9 mouse cellular contexts compared by ENCODE assay signal in the genomic region with DNA sequence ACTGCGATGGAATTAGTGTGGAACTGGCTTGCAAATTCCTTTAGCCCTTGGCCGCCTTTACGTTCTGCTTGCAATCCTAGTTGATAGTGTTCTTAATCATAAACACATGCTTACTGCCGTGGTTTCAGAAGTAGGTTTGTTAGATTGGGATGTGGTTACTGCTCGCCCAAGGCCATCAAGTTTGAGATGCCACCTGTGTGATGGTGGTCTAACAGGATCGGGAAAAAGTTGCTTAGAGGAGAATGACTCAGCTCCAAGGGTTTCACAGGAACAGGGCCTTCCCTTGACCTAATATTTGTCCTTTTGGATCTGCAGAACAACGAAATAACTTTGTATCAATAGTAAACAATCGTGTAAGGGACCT. TPM values are rescaled to one million over a fixed set of nuclear protein-coding genes. Genes with fewer than 3 reads are reported as not detected.
A peak's percentile ranks its signal among the peaks of the same experiment; 100 is the strongest.
DNase-seq lines count a peak whose midpoint lies in the region; ATAC-seq and TF ChIP-seq lines count a peak whose summit lies in the region.
"Had no signal": no experiment of that assay in that cellular context is flagged by ENCODE, and none has a peak within 500 bp of the region (broad histone marks: within the 10 kb centered on the region; RNA-seq: fewer than 3 reads in every experiment).

No protein-coding gene starts in this region.

- intact Hi-C loops in heart, postnatal 36 days (cut with DNase I): loop anchor here (2.0 to 10.0 kb wide), 2 partner anchors 17 to 625 kb away; a partner anchor contains a TSS

- 20% methylated on average over 8 of the region's 8 CpGs for WGBS in heart, embryonic 15.5 days
- 24% methylated on average over 8 of the region's 8 CpGs for WGBS in hindbrain, embryonic 11.5 days
- 25% methylated on average over 8 of the region's 8 CpGs for WGBS in midbrain, embryonic 11.5 days

- H3K27ac ChIP-seq in heart, embryonic 15.5 days: peak overlapping the region; percentile 79
- H3K27ac ChIP-seq in hindbrain, embryonic 11.5 days (ENCODE audit: low read depth, low read length): no peak overlapping the region
- H3K27ac ChIP-seq in midbrain, embryonic 11.5 days (ENCODE audit: low read depth, low read length): no peak overlapping the region

- ATAC-seq in heart, embryonic 15.5 days (replicated peaks; ENCODE audit: insufficient number of reproducible peaks, insufficient read depth, low FRiP score, low read depth): no peak
- no peak for ATAC-seq in G1E (ENCODE audit: extremely low read depth, insufficient number of reproducible peaks, low FRiP score, poor library complexity, severe bottlenecking)
- no peak for ATAC-seq in hindbrain, embryonic 11.5 days (ENCODE audit: low FRiP score)
- ATAC-seq in midbrain, embryonic 11.5 days (ENCODE audit: low FRiP score): no peak

- H3K9me3 ChIP-seq in heart, embryonic 15.5 days (replicated peaks): no peaks in the 10 kb centered on the region
- H3K9me3 ChIP-seq in G1E (replicated peaks): no peaks in the 10 kb centered on the region
- no peaks in the 10 kb centered on the region for H3K9me3 ChIP-seq in hindbrain, embryonic 11.5 days (ENCODE audit: control insufficient read depth, low read length)
- H3K9me3 ChIP-seq in midbrain, embryonic 11.5 days (ENCODE audit: control insufficient read depth, low read length): no peaks in the 10 kb centered on the region

- H3K27me3 ChIP-seq in heart, embryonic 15.5 days: no peaks in the 10 kb centered on the region
- H3K27me3 ChIP-seq in G1E (ENCODE audit: insufficient read depth, low read length): no peaks in the 10 kb centered on the region
- no peaks in the 10 kb centered on the region for H3K27me3 ChIP-seq in hindbrain, embryonic 11.5 days (ENCODE audit: control insufficient read depth, insufficient read depth, low read length)
- H3K27me3 ChIP-seq in midbrain, embryonic 11.5 days (ENCODE audit: control insufficient read depth, insufficient read depth, low read length): no peaks in the 10 kb centered on the region; the same call in 1 of the 2 replicates

- H3K4me3 ChIP-seq in heart, embryonic 15.5 days: peak overlapping the region; percentile 59
- H3K4me3 ChIP-seq in G1E (ENCODE audit: low read depth, low read length): peak overlapping the region; percentile 68; the same call in 1 of the 2 replicates
- peak overlapping the region; percentile 45 for H3K4me3 ChIP-seq in hindbrain, embryonic 11.5 days (ENCODE audit: low read depth, low read length)
- peak overlapping the region; percentile 58 for H3K4me3 ChIP-seq in midbrain, embryonic 11.5 days (ENCODE audit: low read depth, low read length)

- H3K4me1 ChIP-seq in heart, embryonic 15.5 days (replicated peaks): peaks cover 36% of the 10 kb centered on the region
- peaks cover 30% of the 10 kb centered on the region for H3K4me1 ChIP-seq in G1E (ENCODE audit: insufficient read depth, low read depth, low read length)
- H3K4me1 ChIP-seq in hindbrain, embryonic 11.5 days (replicated peaks; ENCODE audit: control insufficient read depth, insufficient read depth, low read length): no peaks in the 10 kb centered on the region
- peaks cover 7% of the 10 kb centered on the region; the same call in 1 of the 2 replicates for H3K4me1 ChIP-seq in midbrain, embryonic 11.5 days (ENCODE audit: control insufficient read depth, insufficient read depth, low read length)

- H3K9ac ChIP-seq in heart, embryonic 15.5 days: peak overlapping the region; percentile 61
- H3K9ac ChIP-seq in hindbrain, embryonic 11.5 days (ENCODE audit: low read depth, low read length): no peak overlapping the region
- H3K9ac ChIP-seq in midbrain, embryonic 11.5 days (ENCODE audit: low read length): peak overlapping the region; percentile 71

- peak overlapping the region; percentile 77 for H3K4me2 ChIP-seq in heart, embryonic 15.5 days
- H3K4me2 ChIP-seq in hindbrain, embryonic 11.5 days (replicated peaks; ENCODE audit: low read depth, low read length): peak overlapping the region; percentile 63
- peak overlapping the region; percentile 91 for H3K4me2 ChIP-seq in midbrain, embryonic 11.5 days

- no peak for DNase-seq in heart, postnatal 36 days
- no peak for DNase-seq in G1E (ENCODE audit: low spot score)
- no peak for DNase-seq in hindbrain, embryonic 11.5 days (ENCODE audit: low spot score)
- DNase-seq in midbrain, embryonic 11.5 days (ENCODE audit: low spot score, missing footprints): no peak
- no peak for DNase-seq in left cerebral cortex, adult 18-20 months (ENCODE audit: low spot score in 2 of 2)
- no peak for DNase-seq in embryo, embryonic 10 days (ENCODE audit: low spot score)
- DNase-seq in gastrocnemius, adult 18-20 months (ENCODE audit: low spot score): no peak

- H3K36me3 ChIP-seq in heart, embryonic 15.5 days: peaks cover 20% of the 10 kb centered on the region
- peaks cover 18% of the 10 kb centered on the region for H3K36me3 ChIP-seq in G1E (replicated peaks)
- H3K36me3 ChIP-seq in hindbrain, embryonic 11.5 days (ENCODE audit: control insufficient read depth, insufficient read depth, low read length): no peaks in the 10 kb centered on the region
- no peaks in the 10 kb centered on the region for H3K36me3 ChIP-seq in midbrain, embryonic 11.5 days (ENCODE audit: control insufficient read depth, insufficient read depth, low read length)

- no peak for TF ChIP-seq CTCF in G1E (IDR thresholded peaks at IDR 0.05; ENCODE audit: low read depth, low read length)

RNA-seq across cellular contexts. Expression of a gene that starts 5.7 kb away (rescaled TPM):
- polyA plus RNA-seq in heart, embryonic 15.5 days (2015; fragmentation: Nextera tagmentation; extraction: Ambion mirVana): 96.0 and 106 TPM in 2 replicates
- total RNA-seq in heart, postnatal 36 days (2021): 10 to 100 TPM; 52.2 to 59.7 TPM
- total RNA-seq in G1E (2014; fragmentation: Nextera tagmentation): 46.6 and 56.5 TPM in 2 replicates
- total RNA-seq in G1E (2017): 21.5 and 22.9 TPM in 2 replicates
- polyA plus RNA-seq in G1E (2012): 5.1 and 8.2 TPM in 2 replicates
- polyA plus RNA-seq in hindbrain, embryonic 11.5 days (2014; fragmentation: Nextera tagmentation; extraction: Ambion mirVana): 44.0 and 47.2 TPM in 2 replicates
- polyA plus RNA-seq in midbrain, embryonic 11.5 days (2014; fragmentation: Nextera tagmentation; extraction: Ambion mirVana): 38.3 and 38.4 TPM in 2 replicates
- 10 to 100 TPM; 42.8 to 46.2 TPM for total RNA-seq in left cerebral cortex, adult 18-20 months (2021)
- total RNA-seq in gastrocnemius, adult 18-20 months (2021): 10 to 100 TPM; 19.4 to 19.5 TPM

RNA-seq across cellular contexts. Expression of a gene that starts 5.8 kb away (rescaled TPM):
- 355 and 362 TPM in 2 replicates for polyA plus RNA-seq in heart, embryonic 15.5 days (2015; fragmentation: Nextera tagmentation; extraction: Ambion mirVana)
- 100 to 1,000 TPM in 1 of 2 experiments, 10 to 100 TPM in 1; 96.6 to 101 TPM for total RNA-seq in heart, postnatal 36 days (2021)
- 223 and 226 TPM in 2 replicates for total RNA-seq in G1E (2014; fragmentation: Nextera tagmentation)
- 112 and 115 TPM in 2 replicates for total RNA-seq in G1E (2017)
- 16.6 and 17.0 TPM in 2 replicates for polyA plus RNA-seq in G1E (2012)
- 270 and 300 TPM in 2 replicates for polyA plus RNA-seq in hindbrain, embryonic 11.5 days (2014; fragmentation: Nextera tagmentation; extraction: Ambion mirVana)
- polyA plus RNA-seq in midbrain, embryonic 11.5 days (2014; fragmentation: Nextera tagmentation; extraction: Ambion mirVana): 229 and 237 TPM in 2 replicates
- 100 to 1,000 TPM; 115 to 120 TPM for total RNA-seq in left cerebral cortex, adult 18-20 months (2021)
- total RNA-seq in gastrocnemius, adult 18-20 months (2021): 10 to 100 TPM; 66.6 to 77.4 TPM

RNA-seq across cellular contexts. Expression of a gene that starts 25.0 kb away (rescaled TPM):
- polyA plus RNA-seq in heart, embryonic 15.5 days (2015; fragmentation: Nextera tagmentation; extraction: Ambion mirVana): 0.03 TPM in 1 of 2 replicates, not detected in the other
- not detected for total RNA-seq in heart, postnatal 36 days (2021)
- total RNA-seq in G1E (2014; fragmentation: Nextera tagmentation) (not detected in 2 replicates), G1E (2017) (0.17 and 0.27 TPM in 2 replicates)
- not detected in 2 replicates for polyA plus RNA-seq in G1E (2012)
- polyA plus RNA-seq in hindbrain, embryonic 11.5 days (2014; fragmentation: Nextera tagmentation; extraction: Ambion mirVana): not detected in 2 replicates
- not detected in 2 replicates for polyA plus RNA-seq in midbrain, embryonic 11.5 days (2014; fragmentation: Nextera tagmentation; extraction: Ambion mirVana)
- total RNA-seq in left cerebral cortex, adult 18-20 months (2021): not detected
- total RNA-seq in gastrocnemius, adult 18-20 months (2021): not detected
- polyA plus RNA-seq: large intestine, adult 2 months had no signal
